Mouse (Mus musculus): Measurements from ENCODE around the gene Npnt. TPM values are rescaled to one million over a fixed set of nuclear protein-coding genes. Genes with fewer than 3 reads are reported as not detected.

Npnt gene
- polyA plus RNA-seq (2017; shearing (Covaris generic)), result 0.10 TPM

DNA sequence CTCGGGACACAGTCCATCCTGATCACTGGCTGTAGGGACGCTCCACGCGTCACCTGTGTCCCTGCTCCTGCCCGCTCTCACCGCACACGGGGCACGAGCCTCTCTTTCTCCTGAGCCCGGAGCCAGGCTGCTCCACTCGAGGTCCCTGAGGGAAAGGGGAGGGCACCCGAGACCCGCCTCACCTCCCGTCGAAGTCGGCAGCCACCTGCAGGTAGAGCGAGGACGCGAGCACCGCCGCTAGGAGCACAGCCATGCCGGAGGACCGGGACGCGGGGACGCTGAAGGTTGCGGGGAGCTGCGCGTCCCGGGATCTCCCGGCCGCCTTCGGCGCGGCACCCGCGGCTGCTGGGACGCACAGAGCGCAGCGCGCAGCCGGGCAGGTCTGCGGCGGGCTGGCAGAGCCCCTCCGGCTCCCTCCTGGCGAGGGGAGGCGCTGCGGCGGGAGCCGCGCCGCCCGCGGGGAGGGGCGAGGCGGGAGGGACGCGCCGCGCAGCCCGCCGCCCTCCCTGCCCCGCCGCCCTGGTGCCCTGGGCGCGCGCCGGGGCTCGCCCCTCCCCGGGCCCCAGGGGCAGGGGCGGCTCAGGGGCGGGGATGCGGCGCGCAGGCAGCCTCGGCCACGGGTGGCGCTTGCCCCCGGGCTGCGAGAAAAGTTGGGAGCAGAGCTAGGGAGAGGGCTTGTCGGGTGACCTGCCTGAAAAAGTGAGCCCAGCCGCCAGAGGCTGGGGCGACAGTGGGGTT is at the start of gene Npnt:
Gene Npnt (minus strand): TSS at position 501 of the 738 bp plus-strand sequence.

Other genes starting within 250 kb of the Npnt start
- 22.4 TPM for gene Ints12, start 141.5 kb upstream of the Npnt start, polyA plus RNA-seq (2017; shearing (Covaris generic))
- gene Gstcd, start 141.7 kb upstream of the Npnt start, polyA plus RNA-seq (2017; shearing (Covaris generic)), result 8.4 TPM